Mouse (Mus musculus) olfactory bulb, adult 2 months (tissue): ENCODE data around the gene Ccr4. TPM values are rescaled to one million over a fixed set of nuclear protein-coding genes. Genes with fewer than 3 reads are reported as not detected.

Source experiments
- H3K27ac ChIP-seq: fragments of 200-500 bp; 2 replicates; pipeline ENCODE4 v1.5.1; 2012; ENCODE audit warnings: low read depth, low read length; ENCODE audit not compliant: insufficient read depth
- H3K4me1 ChIP-seq: fragments of 200-500 bp; 2 replicates; pipeline ENCODE4 v1.6.1; 2012; ENCODE audit warnings: low read length; ENCODE audit not compliant: control insufficient read depth, insufficient read depth
- H3K4me3 ChIP-seq: fragments of 200-500 bp; 2 replicates; pipeline ENCODE4 v1.5.1; 2012; ENCODE audit warnings: mild to moderate bottlenecking, low read depth, low read length, moderate library complexity; ENCODE audit not compliant: insufficient read depth
- CTCF ChIP-seq: fragments of 200-500 bp; IDR thresholded peaks from 2 replicates; pipeline ENCODE4 v1.5.1; 2012; ENCODE audit warnings: low read depth, mild to moderate bottlenecking, low read length, moderate library complexity; ENCODE audit not compliant: insufficient read depth
- POLR2A ChIP-seq: fragments of 200-500 bp; IDR thresholded peaks from 2 replicates; pipeline ENCODE4 v1.6.1; 2012; ENCODE audit warnings: mild to moderate bottlenecking, low read depth, low read length, moderate library complexity; ENCODE audit not compliant: insufficient read depth
- WGBS: fragments of 180-500 bp; shearing (Covaris S2); methylation state at CpG from one replicate; pipeline ENCODE4 v1.1.7; 2018; 5-methylcytosine and 5-hydroxymethylcytosine counted together
- polyA plus RNA-seq: library from polyadenylated mRNA; stranded (reverse); fragments of >200 nt; gene quantifications from 2 replicates; pipeline ENCODE4 v1.2.4, GENCODE M21; 2012; ENCODE audit warnings: low replicate concordance; ENCODE audit not compliant: missing spikeins, insufficient read depth, insufficient read length

Gene Ccr4
- polyA plus RNA-seq, 1 experiment = not detected

DNA sequence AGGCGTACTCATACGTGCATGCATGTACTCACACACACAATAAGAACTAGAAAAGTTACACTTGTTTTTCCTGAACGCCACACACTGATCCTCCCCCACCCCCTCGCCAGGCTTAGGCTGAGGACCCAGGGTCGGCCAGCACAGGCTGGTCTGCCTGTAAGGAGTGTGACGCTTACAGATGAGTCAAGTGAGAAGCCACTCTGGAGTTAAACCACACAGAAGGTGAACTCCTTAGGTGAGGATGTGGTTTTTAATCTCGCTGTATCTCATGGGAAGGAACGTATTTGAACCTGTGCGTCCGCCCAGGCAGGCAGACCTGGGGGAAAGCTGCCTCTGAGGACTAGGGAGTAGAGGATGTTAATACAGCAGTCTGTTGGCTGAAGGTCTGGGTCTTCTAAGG, 64.2 kb downstream of the Ccr4 start:
- WGBS = 92% methylated on average over 10 of the region's 10 CpGs
- H3K4me3 ChIP-seq = no peak overlapping the region
- H3K4me1 ChIP-seq = no peaks in the 10 kb centered on the region
- no peak for TF ChIP-seq POLR2A
- TF ChIP-seq CTCF = no peak
- no peak overlapping the region for H3K27ac ChIP-seq

Other genes starting within 250 kb of the Ccr4 start
- gene Bcl2a1c, start 174.8 kb downstream of the Ccr4 start, polyA plus RNA-seq = not detected in 2 replicates
- not detected in 2 replicates for gene Crtap, start 114.2 kb downstream of the Ccr4 start, polyA plus RNA-seq
- not detected in 2 replicates for gene Glb1, start 103.8 kb downstream of the Ccr4 start, polyA plus RNA-seq
- gene Tmppe, start 103.8 kb downstream of the Ccr4 start, polyA plus RNA-seq = not detected in 2 replicates
- not detected in 2 replicates for gene C130032M10Rik, start 10.8 kb upstream of the Ccr4 start, polyA plus RNA-seq
- gene Trim71, start 59.5 kb upstream of the Ccr4 start, polyA plus RNA-seq = not detected in 2 replicates
- gene Cnot10, start 135.3 kb upstream of the Ccr4 start, polyA plus RNA-seq = not detected in 2 replicates
- gene Dync1li1, start 183.9 kb upstream of the Ccr4 start, polyA plus RNA-seq = not detected in 2 replicates
- gene Cmtm6, start 226.2 kb upstream of the Ccr4 start, polyA plus RNA-seq = not detected in 2 replicates